Mouse (Mus musculus) cerebellum, adult 18-20 months (tissue): ENCODE measurements around the gene Elmo2.

Experiments used
- DNase-seq, 2 experiments: peaks; one replicate each; pipeline ENCODE4 v3.0.0; 2021

Gene Elmo2

GRCm38 (mm10) chr2:165323484-165323883, 2.8 kb downstream of the Elmo2 start:
- peak; percentile 41 to 42 for DNase-seq

- peak in 1 of 2 experiments; percentile 32 for DNase-seq
These were observed 4.1 kb downstream of the Elmo2 start for GRCm38 (mm10) chr2:165321981-165322735.

DNA sequence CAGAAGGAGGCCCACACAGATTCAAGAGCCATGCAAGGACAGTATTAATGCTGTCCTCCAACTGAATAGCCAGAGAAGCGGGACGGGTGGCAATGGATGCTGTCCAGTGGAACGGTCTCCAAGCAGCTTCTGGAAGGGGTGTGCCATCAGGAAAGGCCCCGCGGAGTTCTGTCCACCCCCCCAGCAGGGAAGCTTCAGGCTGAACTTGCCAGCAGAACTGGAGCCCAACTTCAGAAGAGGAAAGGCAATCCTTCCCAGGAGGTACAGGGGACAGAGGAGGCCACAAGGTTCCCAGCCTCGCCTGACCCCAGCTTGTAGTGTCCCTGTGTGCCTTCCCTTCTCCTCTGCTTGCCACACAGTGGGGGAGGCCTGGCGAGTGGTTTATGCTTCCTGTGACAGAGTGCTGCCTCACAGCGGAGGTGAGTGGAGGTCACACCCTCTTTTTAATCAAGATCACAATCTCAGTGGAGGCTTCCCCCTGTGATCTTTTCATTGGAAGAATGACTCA, 4.8 kb downstream of the Elmo2 start:
- DNase-seq: peak; percentile 67 to 68

DNA sequence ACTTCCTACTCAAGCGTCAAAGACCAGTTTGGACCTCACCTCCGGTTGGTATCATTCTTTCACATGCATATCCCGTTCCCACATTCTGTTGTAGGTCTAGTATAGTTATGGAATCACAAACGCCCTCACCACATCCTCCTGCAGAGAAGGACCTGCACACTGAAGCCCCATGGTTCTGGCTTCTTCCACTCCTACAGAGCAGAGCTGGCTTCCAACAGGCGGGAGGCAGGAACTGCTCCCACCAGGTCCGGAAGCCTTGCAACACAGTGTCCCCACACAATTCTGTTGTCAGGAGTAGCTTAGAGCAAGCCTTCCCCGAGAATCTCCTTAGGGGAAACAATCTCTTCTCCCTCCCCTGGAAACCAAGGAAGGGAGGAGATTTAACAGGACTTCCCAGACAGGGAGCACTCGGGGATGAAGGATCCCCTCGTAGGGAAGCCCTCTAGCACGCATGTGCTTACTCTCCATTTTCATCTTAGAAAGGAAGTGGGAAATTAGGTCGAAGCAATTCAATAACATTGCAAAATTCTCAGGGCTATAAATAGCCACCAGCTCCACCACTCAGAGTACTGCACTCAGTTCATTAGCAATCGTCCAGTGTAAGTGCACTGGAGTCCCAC, 5.6 kb downstream of the Elmo2 start:
- DNase-seq: peak; percentile 59 to 60

GRCm38 (mm10) chr2:165319503-165319902, 6.8 kb downstream of the Elmo2 start:
- DNase-seq: no peak

DNA sequence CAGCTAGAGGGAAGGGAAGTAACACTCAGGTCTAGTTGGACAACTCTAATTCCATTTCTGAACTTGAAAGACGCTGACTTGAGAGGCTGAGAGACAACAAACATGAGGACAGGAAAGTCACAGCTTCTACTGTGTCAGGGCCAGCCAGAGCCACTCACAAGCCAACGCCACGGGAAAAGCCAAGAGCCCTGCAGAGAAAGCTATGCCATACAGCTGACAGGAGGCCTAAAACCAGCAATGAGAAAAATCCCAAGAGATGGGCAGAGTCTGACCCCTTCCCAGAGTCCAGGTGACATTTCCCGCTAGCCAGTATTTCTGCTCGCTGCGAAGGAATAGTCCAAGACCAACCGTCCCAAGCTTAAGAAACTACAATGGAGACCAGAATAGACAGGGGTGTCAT, 7.3 kb downstream of the Elmo2 start:
- DNase-seq: peak; percentile 43 to 48

- DNase-seq: peak in 1 of 2 experiments; percentile 17
These were observed 8.5 kb downstream of the Elmo2 start for GRCm38 (mm10) chr2:165317621-165318263.

DNA sequence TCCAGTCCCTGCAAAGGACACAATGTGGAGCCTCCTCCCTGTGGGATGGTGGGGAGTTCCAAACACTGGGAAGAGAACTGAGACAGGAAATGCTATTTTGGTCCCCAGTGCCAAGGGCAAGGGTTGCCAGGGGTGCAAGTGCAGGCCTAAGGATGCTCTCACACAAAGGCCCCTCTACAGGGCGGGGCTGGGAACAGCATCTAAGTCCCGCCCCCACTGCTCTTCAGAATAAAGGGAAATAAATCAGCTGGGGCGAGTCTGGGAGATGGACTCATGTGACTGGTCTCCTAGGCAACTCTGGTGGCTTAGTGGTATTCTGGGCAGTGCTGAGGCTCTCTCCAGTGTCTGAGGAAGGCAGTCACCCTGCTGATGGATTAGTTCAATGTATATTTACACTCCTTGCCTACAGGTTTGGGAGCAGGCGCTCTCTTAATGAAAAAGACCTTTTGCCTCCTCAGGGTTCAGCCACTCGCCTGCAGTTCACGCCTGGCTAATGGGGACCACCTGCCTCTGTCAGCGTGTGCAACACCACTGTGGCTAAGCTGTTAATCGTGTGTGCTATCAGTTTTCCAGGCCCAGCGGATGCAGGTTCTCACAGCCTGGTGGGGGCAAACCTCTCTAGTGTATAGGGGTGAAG, 9.3 kb downstream of the Elmo2 start:
- peak; percentile 51 to 53 for DNase-seq

- no peak for DNase-seq
These were observed 10.1 kb downstream of the Elmo2 start for GRCm38 (mm10) chr2:165316204-165316603.

- DNase-seq: no peak
These were observed 12.1 kb downstream of the Elmo2 start for GRCm38 (mm10) chr2:165314197-165314596.

DNA sequence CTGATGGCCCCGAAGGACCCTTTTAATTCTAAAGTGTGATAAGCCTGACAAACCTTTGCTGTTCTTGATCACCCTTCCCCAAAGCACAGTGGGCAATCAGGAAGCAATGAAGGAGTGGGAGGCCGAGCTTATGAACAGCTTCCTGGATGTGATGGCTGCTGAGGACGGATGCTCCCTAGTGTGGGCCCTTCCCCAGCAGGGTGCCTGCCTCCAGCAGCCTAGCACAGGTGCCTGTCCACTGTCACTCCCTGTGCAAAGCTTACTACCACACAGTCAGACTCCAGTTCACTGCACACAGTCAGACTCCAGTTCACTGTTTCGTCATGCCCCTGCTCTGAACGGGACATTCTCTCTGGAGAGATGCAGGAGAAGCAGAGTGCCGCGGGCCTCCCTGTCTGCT, 13.9 kb downstream of the Elmo2 start:
- peak in 1 of 2 experiments; percentile 45 for DNase-seq

DNA sequence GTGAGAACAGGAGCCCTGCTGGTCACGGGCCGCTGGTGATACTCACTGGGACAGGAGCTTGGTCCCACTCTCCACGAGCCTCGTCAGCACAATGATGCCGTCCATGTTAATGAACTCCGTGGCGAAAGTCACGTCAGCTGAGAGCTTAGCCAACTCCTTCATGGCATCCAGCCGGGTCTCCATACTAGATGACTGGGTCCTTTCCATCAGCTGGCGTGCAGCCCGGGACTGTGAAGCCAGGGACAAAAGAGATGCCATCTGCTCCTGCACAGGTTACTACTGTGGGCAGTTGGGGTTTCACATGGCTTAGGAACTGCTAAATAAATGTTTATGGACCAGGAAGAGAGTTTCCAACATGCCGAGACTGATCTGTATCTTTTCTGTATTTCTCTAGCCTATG, 14.7 kb downstream of the Elmo2 start:
- DNase-seq: peak; percentile 98 to 99

GRCm38 (mm10) chr2:165310818-165311425, 15.4 kb downstream of the Elmo2 start:
- DNase-seq: peak in 1 of 2 experiments; percentile 46

- DNase-seq: no peak
These were observed 18.5 kb downstream of the Elmo2 start for GRCm38 (mm10) chr2:165307801-165308200.

DNA sequence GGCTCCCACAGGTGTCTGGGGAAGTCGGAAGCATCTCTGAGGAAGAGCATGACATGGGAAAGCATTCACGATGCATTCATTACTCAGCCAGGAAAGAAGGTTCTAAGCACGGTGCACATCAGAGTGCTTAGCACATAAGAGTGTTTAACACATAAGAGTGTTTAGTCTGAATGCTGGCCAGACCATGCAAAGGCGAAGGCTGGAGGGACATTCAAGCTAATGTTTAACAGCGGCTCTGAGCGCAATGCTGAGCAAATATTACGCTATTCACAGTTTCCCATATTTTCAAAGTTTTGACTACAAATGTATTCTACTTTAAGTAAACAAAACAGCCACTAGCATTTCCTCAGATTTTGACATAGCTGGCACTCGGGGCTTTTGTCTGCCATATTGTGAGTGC, 20.8 kb downstream of the Elmo2 start:
- no peak for DNase-seq

DNA sequence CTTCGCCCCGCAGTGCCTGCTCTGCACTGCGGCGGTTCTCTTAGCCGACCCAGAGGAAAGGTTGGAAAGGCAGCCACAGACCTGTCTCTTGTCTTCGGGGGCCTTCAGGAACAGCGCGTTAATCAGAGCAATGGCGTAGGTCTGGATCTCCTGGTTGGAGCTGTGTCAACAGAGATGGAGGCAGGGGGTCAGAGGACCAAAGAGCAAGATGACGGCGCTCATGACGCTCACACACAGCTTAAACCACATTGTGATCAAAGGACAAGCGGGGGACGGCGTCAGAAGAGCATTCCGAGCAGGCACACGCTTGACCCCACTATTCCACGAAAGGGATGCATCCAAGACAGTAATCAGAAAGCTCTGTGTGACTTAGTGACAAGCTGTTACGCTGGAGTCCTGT, 21.5 kb downstream of the Elmo2 start:
- DNase-seq: no peak

DNA sequence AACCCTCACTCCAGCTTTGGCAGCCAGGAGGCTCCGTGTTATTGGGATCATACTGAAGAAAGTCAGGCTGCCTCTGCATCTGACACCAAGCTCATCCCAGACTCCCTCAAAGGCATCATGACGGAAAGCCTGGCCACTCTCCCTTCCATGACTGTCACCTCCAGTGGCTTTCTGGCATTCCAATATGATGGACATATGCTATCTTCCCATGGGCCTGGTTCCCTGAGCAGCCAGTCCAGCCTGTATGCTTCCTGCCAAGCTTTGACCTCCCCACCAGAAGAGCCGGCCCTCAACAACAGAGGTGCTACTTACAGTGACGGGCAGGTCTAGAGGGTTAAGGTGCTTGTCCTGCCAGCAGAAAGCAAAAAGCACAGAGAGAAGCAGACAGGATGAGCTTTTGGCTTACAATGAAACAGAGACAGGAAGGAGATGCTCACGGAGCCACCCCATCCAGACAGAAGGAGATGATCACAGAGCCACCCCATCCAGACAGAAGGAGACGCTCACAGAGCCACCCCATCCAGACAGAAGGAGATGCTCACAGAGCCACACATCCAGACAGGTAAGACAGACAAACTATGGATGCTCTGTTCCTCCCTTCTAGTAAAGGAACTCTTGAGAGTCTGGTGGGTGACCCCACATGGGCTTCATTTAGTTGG, 22.8 kb downstream of the Elmo2 start:
- DNase-seq: peak; percentile 55 to 63

DNA sequence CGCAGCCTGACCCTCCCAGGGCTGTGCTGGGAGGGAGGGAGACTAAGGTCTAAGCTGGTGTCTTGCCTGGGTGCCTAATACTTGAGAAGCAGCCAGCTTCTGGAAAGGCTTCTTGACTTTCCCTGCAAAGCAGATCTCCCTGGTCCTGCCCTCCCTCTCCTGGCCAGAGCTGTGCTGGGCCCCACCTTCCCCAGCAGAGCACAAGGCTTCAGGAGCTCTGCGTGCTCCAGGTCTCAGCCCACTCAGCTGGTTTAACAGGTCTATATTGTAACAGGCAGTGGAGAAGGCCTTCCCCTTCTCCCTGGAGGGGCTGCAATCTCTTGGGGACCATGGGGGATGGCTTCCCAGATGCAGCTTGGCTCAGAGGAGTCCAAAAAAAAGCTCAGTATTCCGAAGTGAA, 24.9 kb downstream of the Elmo2 start:
- DNase-seq: no peak

- no peak for DNase-seq
These were observed 25.4 kb downstream of the Elmo2 start for GRCm38 (mm10) chr2:165300885-165301284.

DNA sequence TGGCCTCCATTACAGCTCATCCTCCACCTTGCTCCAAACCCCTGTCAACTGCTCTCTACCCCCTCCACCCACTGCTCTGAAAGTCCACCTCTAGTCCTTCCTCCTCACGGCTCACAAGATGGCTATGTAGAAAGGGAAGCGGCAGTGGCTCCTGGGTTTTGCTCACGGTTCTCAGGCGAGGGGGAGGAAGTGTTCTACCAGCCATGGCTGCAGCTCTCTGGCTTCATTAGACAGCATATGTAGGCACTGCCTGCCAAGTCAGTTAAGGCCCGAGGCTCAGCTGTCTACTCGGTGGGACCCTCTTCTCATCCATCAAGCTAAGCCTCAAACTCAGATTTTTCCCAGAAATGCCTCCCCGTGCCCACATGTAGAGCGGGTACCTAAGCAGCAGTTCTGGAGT, 25.9 kb downstream of the Elmo2 start:
- DNase-seq: peak in 1 of 2 experiments; percentile 53

GRCm38 (mm10) chr2:165297429-165297828, 28.9 kb downstream of the Elmo2 start:
- no peak for DNase-seq

GRCm38 (mm10) chr2:165296571-165296970, 29.7 kb downstream of the Elmo2 start:
- no peak for DNase-seq
